Mouse (Mus musculus) skeletal muscle tissue, adult 2 months (tissue): ENCODE results near the gene Tbp.
A peak's percentile ranks its signal among the peaks of the same experiment; 100 is the strongest.
"Not testable (repeated sequence)": the region's sequence is repeated elsewhere in the genome, so short reads cannot be mapped to it uniquely, and the experiment has no call there.

ENCODE experiments used
- DNase-seq: peaks from one replicate; pipeline ENCODE4 v3.0.0-alpha.2; 2012; ENCODE audit warnings: low read depth, low spot score

Tbp gene

DNA sequence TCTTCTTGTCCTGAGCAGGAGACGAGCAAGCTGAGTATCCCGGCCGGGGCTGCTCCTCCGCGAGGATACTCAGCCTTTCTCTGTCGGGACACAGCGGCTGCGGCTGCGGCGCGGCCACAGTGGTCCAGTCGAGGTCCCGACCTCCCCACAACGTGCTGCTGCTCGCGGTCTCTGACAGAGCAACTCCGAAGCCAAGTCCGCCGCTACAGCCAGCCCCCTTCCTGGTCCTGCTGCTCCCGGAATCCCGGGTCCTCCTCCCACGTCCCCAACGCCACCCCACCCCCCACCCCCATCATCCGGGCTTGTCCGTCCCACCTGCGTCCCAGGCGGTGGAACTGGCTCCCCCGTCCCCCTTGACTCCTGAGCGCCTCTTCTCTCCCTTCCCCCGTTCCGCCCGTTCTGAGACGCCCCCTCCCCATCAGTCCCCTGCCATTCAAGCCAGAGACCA lies 36.8 kb downstream of the Tbp start:
- no peak for DNase-seq

DNA sequence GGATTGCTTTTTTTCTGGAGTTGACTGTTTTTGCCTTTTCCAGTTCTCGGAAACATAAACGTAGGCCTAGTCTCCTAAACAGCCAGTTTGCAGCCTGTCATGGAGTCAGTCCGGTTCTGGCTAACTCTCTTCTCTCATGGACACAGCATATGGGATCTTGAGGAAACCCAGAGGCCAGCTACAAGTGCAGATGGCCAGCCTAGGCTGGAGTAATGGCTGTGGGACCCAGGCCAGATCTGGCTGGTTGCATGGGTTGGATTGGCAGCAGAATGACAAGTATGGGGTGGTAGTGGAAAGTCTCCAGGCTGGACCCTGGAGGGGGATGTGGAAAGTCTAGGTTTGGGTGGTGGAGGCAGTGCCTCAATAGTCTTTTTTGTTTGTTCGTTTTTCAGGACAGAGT lies 40.6 kb downstream of the Tbp start:
- DNase-seq: no peak

DNA sequence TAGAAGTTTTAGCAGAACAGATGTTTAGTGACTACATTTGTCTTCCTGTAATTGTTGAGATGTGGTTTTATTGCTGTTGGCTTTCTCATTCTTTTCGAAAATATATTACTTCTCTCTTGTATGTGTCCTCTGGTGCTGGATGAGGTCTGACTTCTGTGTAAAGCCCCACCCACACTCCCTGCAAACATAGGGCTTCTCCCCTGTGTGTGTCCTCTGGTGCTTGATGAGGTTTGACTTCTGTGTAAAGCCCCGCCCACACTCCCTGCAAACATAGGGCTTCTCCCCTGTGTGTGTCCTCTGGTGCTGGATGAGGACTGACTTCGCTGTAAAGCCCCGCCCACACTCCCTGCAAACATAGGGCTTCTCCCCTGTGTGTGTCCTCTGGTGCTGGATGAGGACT lies 44.2 kb downstream of the Tbp start:
- DNase-seq: not testable (repeated sequence)

DNA sequence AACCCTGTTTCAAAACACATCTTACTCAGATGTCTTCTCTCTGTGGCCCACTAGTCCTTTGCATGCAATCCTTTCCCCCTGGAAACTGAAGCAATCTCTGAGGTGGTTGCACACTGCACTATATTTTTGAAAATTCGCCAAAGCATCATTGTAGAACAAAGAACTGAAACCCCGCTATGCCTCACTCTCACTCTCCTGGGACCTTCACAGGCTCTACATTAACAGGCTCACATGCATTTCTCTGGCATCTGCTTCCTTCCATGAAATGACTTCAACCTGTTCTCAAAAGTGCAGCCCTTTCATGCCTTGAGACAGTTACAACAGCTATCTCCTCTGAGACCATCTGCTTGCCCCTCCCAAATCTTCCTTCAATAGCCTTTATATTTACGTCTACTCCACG lies 46.8 kb downstream of the Tbp start:
- no peak for DNase-seq

DNA sequence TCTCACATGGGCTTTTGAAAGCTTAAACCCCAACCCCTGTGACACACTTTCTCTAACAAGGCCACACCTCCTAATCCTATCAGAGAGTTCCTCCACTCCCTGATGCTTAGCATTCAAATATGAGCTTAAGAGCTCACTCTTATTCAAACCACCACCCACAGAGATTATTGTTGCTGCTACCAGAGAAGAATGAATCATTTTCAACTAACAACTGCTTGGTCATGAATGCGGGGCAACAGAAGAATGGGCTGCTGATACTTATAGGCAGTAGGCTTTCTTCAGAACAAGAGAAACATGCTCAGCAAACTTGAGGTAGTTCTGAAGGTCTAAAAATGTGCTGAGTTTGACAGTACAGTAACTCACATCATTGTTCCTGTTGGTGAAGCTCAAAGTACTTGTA lies 50.0 kb downstream of the Tbp start:
- DNase-seq: no peak

DNA sequence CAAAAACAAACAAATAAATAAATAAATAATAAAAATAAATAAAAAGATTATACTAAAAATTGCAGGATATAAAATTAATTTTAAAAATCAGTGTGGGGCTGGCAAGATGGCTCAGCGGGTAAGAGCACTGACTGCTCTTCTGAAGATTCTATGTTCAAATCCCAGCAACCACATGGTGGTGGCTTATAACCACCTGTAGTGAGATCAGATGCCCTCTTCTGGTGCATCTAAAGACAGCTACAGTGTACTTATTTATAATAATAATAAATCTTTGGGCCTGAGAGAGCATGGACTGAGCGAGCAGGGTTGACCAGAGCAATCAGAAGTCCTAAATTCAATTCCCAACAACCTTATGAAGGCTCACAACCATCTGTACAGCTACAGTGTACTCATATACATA lies 60.3 kb downstream of the Tbp start:
- no peak for DNase-seq

DNA sequence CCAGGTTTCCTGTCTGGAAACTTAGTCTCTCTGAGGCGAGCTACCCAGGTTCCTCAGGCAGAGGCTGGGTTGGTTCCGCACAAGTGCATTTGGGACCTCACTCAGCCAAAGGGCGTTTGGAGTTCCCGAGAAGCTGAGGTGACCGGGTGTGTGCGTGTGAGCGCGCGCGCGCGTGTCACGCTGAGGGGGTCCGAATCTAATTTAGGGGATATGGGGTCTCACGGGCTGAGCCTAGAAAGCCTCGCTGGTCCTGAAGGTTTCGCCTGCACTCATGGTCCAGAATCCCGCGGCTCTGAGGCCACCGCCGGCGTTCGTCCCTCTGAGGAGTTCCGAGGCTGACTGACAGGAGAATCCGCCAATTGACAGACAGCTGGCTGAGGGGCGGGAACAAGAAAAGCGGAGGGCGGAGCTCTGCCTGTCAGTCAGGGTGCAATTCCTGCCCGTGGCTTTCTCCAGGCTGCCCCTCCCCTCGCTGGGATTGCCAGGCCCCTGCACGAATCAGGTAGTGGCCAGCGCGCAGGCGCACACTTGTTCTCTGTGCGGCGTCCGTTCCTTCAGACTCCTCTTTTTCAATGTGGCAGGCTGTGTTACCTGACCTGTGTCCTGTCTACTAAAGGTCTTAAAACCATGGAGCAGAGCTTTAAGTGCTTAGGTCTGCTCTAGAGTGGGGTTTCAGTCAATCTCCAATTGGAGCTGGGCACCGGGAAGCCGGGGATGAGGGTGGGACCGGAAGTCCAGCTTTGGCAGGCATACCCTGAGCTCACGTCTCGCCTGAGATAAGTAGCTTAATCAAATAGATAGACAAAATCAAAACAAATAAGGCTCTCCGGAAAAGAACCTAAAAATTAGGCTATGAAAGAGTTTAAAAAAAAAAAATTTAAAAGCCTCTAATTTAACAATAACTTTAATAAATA lies 64.6 kb downstream of the Tbp start, which contains the start of gene Prdm9:
Prdm9 (minus strand) TSS at position 341 of the 914 bp plus-strand sequence.
- peak; percentile 98 for DNase-seq

DNA sequence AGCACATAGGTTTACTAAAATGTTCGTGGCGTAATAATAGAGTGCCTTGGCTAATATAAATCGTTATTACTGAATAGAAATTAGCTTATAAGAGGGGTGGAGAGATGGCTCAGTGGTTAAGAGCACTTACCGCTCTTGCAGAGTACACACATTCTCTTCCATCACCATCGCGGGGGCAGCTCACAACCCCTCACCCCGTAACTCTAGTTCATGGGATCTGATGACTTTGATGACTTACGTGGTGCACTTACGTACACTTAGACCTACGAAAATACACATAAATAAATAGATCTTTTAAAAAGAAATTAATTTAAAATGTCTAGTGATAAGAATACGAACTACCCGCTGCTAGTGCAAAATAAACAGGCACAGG lies 65.2 kb downstream of the Tbp start:
- DNase-seq: no peak

DNA sequence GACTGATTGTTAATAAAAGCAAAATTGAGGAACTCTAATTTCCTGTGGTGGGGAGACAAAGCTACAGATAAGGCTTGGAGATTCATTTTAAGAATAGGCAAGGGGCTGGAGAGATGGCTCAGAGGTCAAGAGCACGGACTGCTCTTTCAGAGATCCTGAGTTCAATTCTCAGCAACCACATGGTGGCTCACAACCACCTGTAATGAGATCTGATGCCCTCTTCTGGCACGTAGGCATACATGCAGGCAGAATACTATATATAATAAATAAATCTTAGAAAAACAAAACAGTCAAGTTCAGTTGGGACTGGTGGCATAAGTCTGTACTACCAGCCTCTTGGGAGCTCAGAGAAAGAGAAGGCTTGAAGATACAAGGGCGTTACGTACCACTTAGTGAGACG lies 67.2 kb downstream of the Tbp start:
- no peak for DNase-seq

DNA sequence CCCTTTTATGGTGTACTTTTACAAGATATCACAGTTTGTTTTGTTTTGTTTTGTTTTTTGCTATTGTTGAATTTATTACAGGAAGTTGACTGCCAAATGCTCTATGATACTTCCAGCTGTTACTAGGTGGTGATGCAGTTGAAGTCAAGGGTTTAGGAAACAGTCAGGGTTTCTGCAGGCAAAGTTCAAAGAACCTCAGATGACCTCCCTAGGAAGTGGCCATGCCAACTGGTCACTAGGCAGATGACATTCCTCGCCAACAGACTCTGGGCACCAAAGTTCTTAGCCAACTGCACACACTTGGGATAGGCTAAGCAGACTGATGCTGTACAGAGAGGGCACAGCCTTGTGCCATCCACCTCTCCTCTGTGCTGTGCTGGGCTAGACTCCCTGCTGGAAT lies 75.4 kb downstream of the Tbp start:
- no peak for DNase-seq

DNA sequence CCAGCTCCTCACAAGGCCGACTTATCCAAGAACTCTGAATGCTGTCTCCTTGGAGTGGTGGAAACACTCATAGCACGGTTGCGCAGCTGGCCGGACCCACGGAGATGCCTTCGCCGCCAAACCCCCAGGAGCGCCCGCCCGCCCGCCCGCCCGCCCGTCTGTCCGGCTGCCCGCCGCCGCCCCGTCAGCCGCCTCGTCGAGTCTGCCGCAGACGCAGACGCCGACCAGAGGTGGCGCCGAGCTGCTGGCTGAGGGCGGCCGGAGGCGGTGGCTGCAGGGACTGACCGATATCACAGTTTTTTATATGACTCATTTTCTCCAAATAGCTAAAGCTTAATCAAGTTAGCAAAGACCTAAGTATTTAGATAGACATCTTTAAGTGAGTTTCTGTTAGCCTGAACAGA lies 77.6 kb downstream of the Tbp start:
- DNase-seq: no peak
